Mouse (Mus musculus): Measurements from ENCODE around the gene Tmem150a. TPM values are rescaled to one million over a fixed set of nuclear protein-coding genes. Genes with fewer than 3 reads are reported as not detected.

Tmem150a gene
- polyA plus RNA-seq, 2 experiments: 16.1 to 32.9 TPM

DNA sequence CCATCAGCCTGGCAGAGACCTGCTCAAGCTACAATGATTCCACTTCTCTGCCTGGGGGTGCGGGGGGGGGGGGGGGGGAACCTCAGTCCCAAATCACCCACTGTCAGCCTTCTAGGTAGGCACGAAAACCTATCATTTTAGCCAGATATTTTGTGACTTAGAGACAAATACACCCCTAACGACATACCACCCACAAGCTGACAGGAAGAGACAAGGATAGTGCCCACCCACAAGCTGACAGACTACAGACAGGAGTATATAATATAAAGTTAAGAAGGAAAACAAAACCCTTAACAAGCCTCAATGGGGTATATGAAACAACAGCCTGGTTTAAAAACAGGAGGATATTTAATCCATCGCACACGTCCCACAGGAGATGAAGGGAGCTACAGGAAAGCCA, 36.8 kb upstream of the Tmem150a start:
- H3K36me3 ChIP-seq (ENCODE audit: control insufficient read depth, insufficient read depth, low read length): peaks cover 71% of the 10 kb centered on the region
- no peaks in the 10 kb centered on the region for H3K9me3 ChIP-seq (ENCODE audit: control insufficient read depth, low read length)
- no peaks in the 10 kb centered on the region for H3K4me1 ChIP-seq (ENCODE audit: control insufficient read depth, insufficient read depth, low read length)
- no peak overlapping the region for H3K27ac ChIP-seq (replicated peaks; ENCODE audit: low read depth, low read length)
- no peak overlapping the region for H3K4me2 ChIP-seq (replicated peaks; ENCODE audit: low read depth, low read length, severe bottlenecking)
- no peaks in the 10 kb centered on the region for H3K27me3 ChIP-seq (ENCODE audit: control insufficient read depth, insufficient read depth, low read length)
- H3K9ac ChIP-seq (ENCODE audit: low read depth, low read length, severe bottlenecking): no peak overlapping the region
- 87% methylated on average over 5 of the region's 5 CpGs for WGBS
- no peak for TF ChIP-seq POLR2A (IDR thresholded peaks at IDR 0.05; ENCODE audit: borderline replicate concordance, extremely low read depth, insufficient read depth, insufficient read length)
- ATAC-seq (ENCODE audit: low FRiP score, low read depth): no peak
- no peak for DNase-seq (ENCODE audit: low spot score)
- H3K4me3 ChIP-seq (replicated peaks; ENCODE audit: low read length): no peak overlapping the region

DNA sequence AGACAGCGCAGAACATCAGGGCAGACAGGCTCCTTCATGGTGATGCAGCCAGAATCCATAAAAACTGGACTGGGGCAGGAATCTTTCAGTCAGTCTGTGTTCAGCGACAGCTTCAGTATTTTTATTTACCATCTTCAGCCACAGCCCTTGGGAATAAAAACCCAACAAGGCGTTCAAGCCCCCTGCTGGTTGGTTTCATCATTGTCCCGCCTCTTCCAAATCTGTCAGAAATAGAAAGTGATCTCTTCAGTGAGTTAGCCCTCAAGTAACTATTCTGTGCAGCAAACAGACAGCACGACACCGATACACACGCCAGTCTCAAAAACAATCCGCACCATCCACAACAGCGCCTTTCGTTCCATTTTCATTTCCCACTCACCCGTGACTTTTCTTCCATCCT, 36.2 kb upstream of the Tmem150a start:
- Histone ChIP-seq H3K27ac (replicated peaks; ENCODE audit: low read depth, low read length) (no peak overlapping the region), H3K4me1 (ENCODE audit: control insufficient read depth, insufficient read depth, low read length) (no peaks in the 10 kb centered on the region), H3K4me3 (replicated peaks; ENCODE audit: low read length) (no peak overlapping the region), H3K9ac (ENCODE audit: low read depth, low read length, severe bottlenecking) (no peak overlapping the region), H3K36me3 (ENCODE audit: control insufficient read depth, insufficient read depth, low read length) (peaks cover 75% of the 10 kb centered on the region), H3K4me2 (replicated peaks; ENCODE audit: low read depth, low read length, severe bottlenecking) (no peak overlapping the region), H3K9me3 (ENCODE audit: control insufficient read depth, low read length) (no peaks in the 10 kb centered on the region), H3K27me3 (ENCODE audit: control insufficient read depth, insufficient read depth, low read length) (no peaks in the 10 kb centered on the region)
- DNase-seq (ENCODE audit: low spot score) (peak; percentile 56), ATAC-seq (ENCODE audit: low FRiP score, low read depth) (no peak)
- 82% methylated on average over 11 of the region's 11 CpGs for WGBS
- no peak for TF ChIP-seq POLR2A (IDR thresholded peaks at IDR 0.05; ENCODE audit: borderline replicate concordance, extremely low read depth, insufficient read depth, insufficient read length)

DNA sequence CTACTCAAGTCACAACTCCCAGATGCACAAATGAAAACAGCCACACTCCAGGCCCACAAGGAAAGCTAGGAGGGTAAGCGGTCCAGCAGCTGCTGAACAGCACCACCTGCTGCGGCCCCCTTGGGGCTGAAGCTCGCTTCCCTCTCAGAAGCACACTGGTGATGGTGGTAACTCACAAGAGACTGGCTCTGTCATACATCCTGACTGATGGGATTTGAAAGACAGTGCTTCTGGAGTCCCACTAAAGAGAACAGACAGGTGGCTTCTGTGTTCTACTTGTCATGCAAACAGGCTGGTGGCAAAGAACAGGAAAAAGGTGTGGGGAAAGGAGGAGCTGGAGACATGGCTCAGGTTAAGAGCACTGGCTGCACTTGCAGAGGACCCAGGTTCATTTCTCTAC, 32.3 kb upstream of the Tmem150a start:
- Histone ChIP-seq H3K36me3 (ENCODE audit: control insufficient read depth, insufficient read depth, low read length) (peaks cover 97% of the 10 kb centered on the region), H3K9ac (ENCODE audit: low read depth, low read length, severe bottlenecking) (no peak overlapping the region), H3K4me3 (replicated peaks; ENCODE audit: low read length) (no peak overlapping the region), H3K27me3 (ENCODE audit: control insufficient read depth, insufficient read depth, low read length) (no peaks in the 10 kb centered on the region), H3K4me2 (replicated peaks; ENCODE audit: low read depth, low read length, severe bottlenecking) (no peak overlapping the region), H3K9me3 (ENCODE audit: control insufficient read depth, low read length) (no peaks in the 10 kb centered on the region), H3K4me1 (ENCODE audit: control insufficient read depth, insufficient read depth, low read length) (no peaks in the 10 kb centered on the region), H3K27ac (replicated peaks; ENCODE audit: low read depth, low read length) (no peak overlapping the region)
- WGBS: 94% methylated on average over 3 of the region's 3 CpGs
- TF ChIP-seq POLR2A (IDR thresholded peaks at IDR 0.05; ENCODE audit: borderline replicate concordance, extremely low read depth, insufficient read depth, insufficient read length): no peak
- DNase-seq (ENCODE audit: low spot score): no peak
- no peak for ATAC-seq (ENCODE audit: low FRiP score, low read depth)

DNA sequence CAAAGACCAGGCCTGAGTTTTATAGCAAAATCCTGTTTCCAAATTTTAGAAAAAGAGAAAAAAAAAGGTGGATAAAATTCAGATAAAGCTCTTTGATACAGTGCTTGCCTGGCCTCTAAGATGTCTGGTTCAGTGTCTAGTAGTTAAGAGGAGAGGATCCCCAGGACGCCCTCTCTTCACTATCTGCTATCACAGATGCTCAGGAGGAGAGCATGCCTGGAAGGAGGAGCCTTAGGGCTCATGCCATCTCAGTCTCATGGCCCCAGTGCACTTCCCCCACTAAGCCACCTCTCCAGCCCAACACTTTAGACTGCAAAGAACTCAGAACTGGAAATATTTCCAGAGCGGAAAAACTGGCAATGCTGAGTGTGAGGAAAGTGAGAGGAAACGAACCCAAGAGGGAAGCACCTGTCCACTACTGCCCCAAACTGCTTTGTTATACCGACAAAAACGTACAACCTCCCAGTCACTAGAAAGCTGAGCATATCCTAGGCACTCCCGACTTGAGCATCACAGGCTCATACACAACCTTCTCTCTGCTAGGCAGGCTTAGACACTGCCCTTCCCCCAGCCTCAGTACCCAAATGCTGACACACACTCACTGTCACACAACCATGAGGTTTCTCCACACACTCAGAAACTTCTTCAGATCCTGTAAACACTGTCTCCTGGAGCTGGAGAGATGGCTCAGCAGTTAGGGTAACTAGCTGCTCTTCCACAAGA, 31.3 kb upstream of the Tmem150a start:
- TF ChIP-seq POLR2A (IDR thresholded peaks at IDR 0.05; ENCODE audit: borderline replicate concordance, extremely low read depth, insufficient read depth, insufficient read length): no peak
- 92% methylated on average over 6 of the region's 6 CpGs for WGBS
- ATAC-seq (ENCODE audit: low FRiP score, low read depth) (no peak), DNase-seq (ENCODE audit: low spot score) (no peak)
- Histone ChIP-seq H3K27ac (replicated peaks; ENCODE audit: low read depth, low read length) (no peak overlapping the region), H3K27me3 (ENCODE audit: control insufficient read depth, insufficient read depth, low read length) (no peaks in the 10 kb centered on the region), H3K9me3 (ENCODE audit: control insufficient read depth, low read length) (no peaks in the 10 kb centered on the region), H3K4me2 (replicated peaks; ENCODE audit: low read depth, low read length, severe bottlenecking) (no peak overlapping the region), H3K36me3 (ENCODE audit: control insufficient read depth, insufficient read depth, low read length) (peaks cover 96% of the 10 kb centered on the region), H3K9ac (ENCODE audit: low read depth, low read length, severe bottlenecking) (no peak overlapping the region), H3K4me3 (replicated peaks; ENCODE audit: low read length) (no peak overlapping the region), H3K4me1 (ENCODE audit: control insufficient read depth, insufficient read depth, low read length) (no peaks in the 10 kb centered on the region)

DNA sequence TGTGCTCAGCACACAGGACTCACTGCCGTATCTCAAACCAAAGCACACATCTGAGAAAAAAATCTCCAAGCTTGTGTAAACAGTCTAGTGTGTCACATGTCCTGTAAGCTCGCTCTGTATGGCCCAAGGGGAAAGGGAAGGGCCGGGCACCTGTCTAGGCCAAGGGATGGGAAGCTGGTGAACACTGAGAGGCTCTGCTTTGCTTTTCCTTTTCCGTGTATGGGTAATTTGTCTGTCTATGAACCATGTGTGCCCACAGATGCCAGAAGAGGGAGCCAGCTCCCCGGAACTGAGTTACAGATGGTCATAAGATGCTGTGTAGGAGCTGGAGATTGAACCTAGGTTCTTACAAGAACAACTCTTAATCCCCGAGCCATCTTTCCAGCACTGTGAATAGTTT, 29.0 kb upstream of the Tmem150a start:
- no peak for TF ChIP-seq POLR2A (IDR thresholded peaks at IDR 0.05; ENCODE audit: borderline replicate concordance, extremely low read depth, insufficient read depth, insufficient read length)
- Histone ChIP-seq H3K27ac (replicated peaks; ENCODE audit: low read depth, low read length) (no peak overlapping the region), H3K9me3 (ENCODE audit: control insufficient read depth, low read length) (no peaks in the 10 kb centered on the region), H3K27me3 (ENCODE audit: control insufficient read depth, insufficient read depth, low read length) (no peaks in the 10 kb centered on the region), H3K4me1 (ENCODE audit: control insufficient read depth, insufficient read depth, low read length) (no peaks in the 10 kb centered on the region), H3K4me2 (replicated peaks; ENCODE audit: low read depth, low read length, severe bottlenecking) (no peak overlapping the region), H3K9ac (ENCODE audit: low read depth, low read length, severe bottlenecking) (no peak overlapping the region), H3K36me3 (ENCODE audit: control insufficient read depth, insufficient read depth, low read length) (peaks cover 94% of the 10 kb centered on the region), H3K4me3 (replicated peaks; ENCODE audit: low read length) (no peak overlapping the region)
- no peak for ATAC-seq (ENCODE audit: low FRiP score, low read depth)
- WGBS: 74% methylated on average over 6 of the region's 6 CpGs
- no peak for DNase-seq (ENCODE audit: low spot score)
